Mouse (Mus musculus) heart, embryonic 15.5 days (tissue): Measurements from ENCODE around the gene Pkmyt1. TPM values are rescaled to one million over a fixed set of nuclear protein-coding genes. Genes with fewer than 3 reads are reported as not detected.

Experiments
- ATAC-seq: fragments of 200-750 bp; cut with Nextera tagmentation; replicated peaks from 2 replicates; pipeline ENCODE4 v1.8.0; 2017; ENCODE audit warnings: low read depth, moderate TSS enrichment; ENCODE audit not compliant: insufficient number of reproducible peaks, insufficient read depth, low FRiP score
- H3K27ac ChIP-seq: fragments of 300-500 bp; sonication (generic); 2 replicates; pipeline ENCODE4 v1.5.1; 2015; ENCODE audit warnings: mild to moderate bottlenecking, inconsistent platforms
- H3K27me3 ChIP-seq: fragments of 300-500 bp; sonication (generic); 2 replicates; pipeline ENCODE4 v1.6.1; 2015; ENCODE audit warnings: inconsistent platforms
- H3K36me3 ChIP-seq: fragments of 300-500 bp; sonication (generic); 2 replicates; pipeline ENCODE4 v1.6.1; 2015; ENCODE audit warnings: mild to moderate bottlenecking, inconsistent platforms
- H3K4me1 ChIP-seq: fragments of 300-500 bp; sonication (generic); replicated peaks from 2 replicates; pipeline ENCODE4 v1.6.1; 2015; ENCODE audit warnings: inconsistent platforms
- H3K4me2 ChIP-seq: fragments of 300-500 bp; sonication (generic); 2 replicates; pipeline ENCODE4 v1.6.1; 2015; ENCODE audit warnings: inconsistent platforms, mild to moderate bottlenecking, moderate library complexity
- H3K4me3 ChIP-seq: fragments of 300-500 bp; sonication (generic); 2 replicates; pipeline ENCODE4 v1.5.1; 2015; ENCODE audit warnings: mild to moderate bottlenecking, inconsistent platforms
- H3K9ac ChIP-seq: fragments of 300-500 bp; sonication (generic); 2 replicates; pipeline ENCODE4 v1.6.1; 2015; ENCODE audit warnings: mild to moderate bottlenecking, inconsistent platforms
- H3K9me3 ChIP-seq: fragments of 300-500 bp; sonication (generic); replicated peaks from 2 replicates; pipeline ENCODE4 v1.6.1; 2016; ENCODE audit warnings: inconsistent platforms
- WGBS: fragments of 180-500 bp; shearing (Covaris S2); methylation state at CpG from one replicate; pipeline ENCODE4 v1.1.7; 2015; ENCODE audit warnings: mixed read lengths; 5-methylcytosine and 5-hydroxymethylcytosine counted together
- polyA plus RNA-seq: library from polyadenylated mRNA; unstranded; fragments of >200 nt; fragmentation: Nextera tagmentation; extraction: Ambion mirVana; gene quantifications from 2 replicates; pipeline ENCODE4 v1.2.1, GENCODE M21; 2015

Pkmyt1 gene
- polyA plus RNA-seq, 1 experiment from 2014 or later = 22.4 TPM

DNA sequence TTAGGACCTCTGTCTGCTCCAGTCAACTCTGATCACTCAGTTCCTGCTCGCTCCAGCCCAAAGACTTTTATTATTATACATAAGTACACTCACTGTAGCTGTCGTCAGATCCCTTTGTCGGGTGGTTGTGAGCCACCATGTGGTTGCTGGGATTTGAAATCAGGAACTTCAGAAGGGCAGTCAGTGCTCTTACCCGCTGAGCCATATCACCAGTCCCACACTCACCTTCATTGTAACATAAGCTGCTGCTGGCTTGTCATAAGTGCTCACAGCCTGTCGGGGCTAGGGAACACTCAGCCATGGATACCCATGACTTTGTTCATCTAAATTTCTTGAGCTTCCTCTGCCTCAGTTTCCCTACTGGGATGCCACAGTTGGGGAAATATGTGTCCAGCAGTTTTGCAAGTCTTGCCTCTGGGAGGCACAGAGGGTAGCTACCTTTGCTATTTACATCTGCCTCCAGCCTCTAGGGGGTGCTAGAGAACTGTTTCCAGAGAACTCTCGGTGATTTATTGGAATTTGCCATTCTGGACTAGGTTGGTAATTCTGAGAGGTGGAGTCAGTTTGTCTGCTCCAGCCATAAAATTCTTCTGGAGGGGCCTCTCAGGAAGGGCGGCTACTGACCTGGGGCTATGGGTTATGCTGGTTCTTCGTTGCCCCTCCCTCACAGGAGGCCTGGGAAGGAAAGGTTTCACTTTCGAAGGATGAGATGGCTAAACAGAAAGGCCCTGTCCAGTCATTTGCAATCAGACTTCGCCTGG, 22.7 kb downstream of the Pkmyt1 start:
- Histone ChIP-seq H3K9ac (no peak overlapping the region), H3K36me3 (peaks cover 27% of the 10 kb centered on the region), H3K4me1 (peaks cover 23% of the 10 kb centered on the region), H3K9me3 (no peaks in the 10 kb centered on the region), H3K4me2 (peak overlapping the region; percentile 48), H3K27ac (no peak overlapping the region), H3K27me3 (peaks cover 45% of the 10 kb centered on the region), H3K4me3 (peak overlapping the region; percentile 31)
- 27% methylated on average over 10 of the region's 10 CpGs for WGBS
- ATAC-seq = no peak

DNA sequence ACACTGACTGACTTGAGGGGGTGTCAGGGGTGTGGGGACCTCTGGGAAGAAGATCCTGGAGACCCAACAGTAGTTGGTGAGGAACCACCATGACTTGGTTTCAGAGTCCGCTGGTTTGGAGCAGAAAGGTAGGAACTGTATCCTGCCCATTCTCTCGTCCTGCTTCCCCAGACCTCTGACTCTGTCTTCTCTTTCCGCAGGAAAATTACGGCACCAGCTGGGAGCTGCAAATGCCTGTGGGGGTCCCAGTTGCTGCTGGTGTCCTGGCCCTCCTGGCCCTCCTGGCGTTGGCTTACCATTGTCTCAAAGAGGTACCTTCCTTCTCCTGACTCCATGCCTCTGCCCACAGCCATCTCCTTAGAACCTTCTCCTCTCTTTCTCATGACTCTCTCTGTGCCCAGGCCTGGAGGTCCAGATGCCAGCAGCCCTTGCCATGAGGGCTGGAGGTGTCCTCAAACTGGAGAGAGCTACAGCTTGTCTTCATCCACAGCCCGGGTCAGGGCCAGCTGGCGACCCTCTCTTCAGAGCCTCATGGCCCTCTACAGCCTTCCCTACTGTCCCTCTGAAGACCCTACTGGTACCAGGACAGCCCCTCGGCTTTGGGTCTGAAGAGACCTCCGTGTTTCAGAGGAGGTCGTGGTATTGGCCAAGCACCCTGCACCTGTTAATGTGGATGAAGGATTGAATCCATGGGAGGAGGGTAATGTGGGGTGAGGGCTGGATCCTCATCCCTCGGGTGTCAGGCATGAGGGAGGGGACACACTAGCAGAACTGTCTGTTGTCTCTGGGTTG, 23.5 kb downstream of the Pkmyt1 start:
- peak overlapping the region; percentile 48 for H3K4me2 ChIP-seq
- no peak overlapping the region for H3K27ac ChIP-seq
- WGBS = 77% methylated on average over 11 of the region's 11 CpGs
- H3K4me3 ChIP-seq = peak overlapping the region; percentile 31
- H3K36me3 ChIP-seq = peaks cover 33% of the 10 kb centered on the region
- no peak overlapping the region for H3K9ac ChIP-seq
- peaks cover 21% of the 10 kb centered on the region for H3K4me1 ChIP-seq
- no peaks in the 10 kb centered on the region for H3K9me3 ChIP-seq
- peaks cover 37% of the 10 kb centered on the region for H3K27me3 ChIP-seq
- ATAC-seq = no peak

- H3K27me3 ChIP-seq = no peaks in the 10 kb centered on the region
- no peak overlapping the region; the same call in 1 of the 2 replicates for H3K4me2 ChIP-seq
- no peak overlapping the region for H3K4me3 ChIP-seq
- peaks cover 88% of the 10 kb centered on the region for H3K36me3 ChIP-seq
- H3K27ac ChIP-seq = no peak overlapping the region; the same call in 1 of the 2 replicates
- no peaks in the 10 kb centered on the region for H3K9me3 ChIP-seq
- no peak overlapping the region for H3K9ac ChIP-seq
- no peak for ATAC-seq
- WGBS = 80% methylated on average over 13 of the region's 13 CpGs
- no peaks in the 10 kb centered on the region for H3K4me1 ChIP-seq
These were observed 29.6 kb downstream of the Pkmyt1 start for GRCm38 (mm10) chr17:23755689-23756088.

DNA sequence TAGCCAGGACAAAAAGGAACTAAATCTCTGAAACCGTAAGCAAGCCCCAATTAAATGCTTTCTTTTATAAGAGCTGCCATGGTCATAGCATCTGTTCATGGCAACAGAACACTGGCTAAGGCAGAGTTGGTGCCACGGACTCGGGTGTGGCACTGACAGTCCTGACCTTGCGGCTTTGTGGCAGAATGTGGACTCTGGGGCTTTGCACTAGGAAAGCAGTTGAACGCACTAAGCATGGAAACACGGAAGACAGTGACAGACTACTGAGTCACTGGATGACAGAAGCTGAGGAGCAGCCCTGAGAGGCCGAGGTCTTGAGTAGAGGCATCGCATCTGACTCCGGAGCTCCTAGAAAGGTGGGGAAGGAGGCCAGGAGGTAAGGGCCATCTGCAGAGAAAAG, 31.4 kb downstream of the Pkmyt1 start:
- Histone ChIP-seq H3K4me2 (no peak overlapping the region), H3K4me1 (no peaks in the 10 kb centered on the region), H3K4me3 (no peak overlapping the region), H3K9ac (no peak overlapping the region), H3K27me3 (no peaks in the 10 kb centered on the region), H3K27ac (no peak overlapping the region), H3K36me3 (peaks cover 80% of the 10 kb centered on the region), H3K9me3 (no peaks in the 10 kb centered on the region)
- 95% methylated on average over 9 of the region's 9 CpGs for WGBS
- ATAC-seq = no peak

GRCm38 (mm10) chr17:23758801-23759200, 32.7 kb downstream of the Pkmyt1 start:
- no peak overlapping the region for H3K27ac ChIP-seq
- no peaks in the 10 kb centered on the region for H3K27me3 ChIP-seq
- no peak overlapping the region for H3K9ac ChIP-seq
- 87% methylated on average over 8 of the region's 8 CpGs for WGBS
- peaks cover 68% of the 10 kb centered on the region for H3K36me3 ChIP-seq
- no peak overlapping the region for H3K4me2 ChIP-seq
- no peaks in the 10 kb centered on the region for H3K4me1 ChIP-seq
- no peak for ATAC-seq
- H3K9me3 ChIP-seq = no peaks in the 10 kb centered on the region
- H3K4me3 ChIP-seq = no peak overlapping the region

- ATAC-seq = no peak
- H3K36me3 ChIP-seq = peaks cover 58% of the 10 kb centered on the region
- H3K27me3 ChIP-seq = no peaks in the 10 kb centered on the region
- H3K4me1 ChIP-seq = no peaks in the 10 kb centered on the region
- H3K9me3 ChIP-seq = no peaks in the 10 kb centered on the region
- H3K4me3 ChIP-seq = no peak overlapping the region
- H3K9ac ChIP-seq = no peak overlapping the region
- no peak overlapping the region for H3K27ac ChIP-seq
- WGBS = 93% methylated on average over 9 of the region's 9 CpGs
- H3K4me2 ChIP-seq = no peak overlapping the region
These were observed 34.1 kb downstream of the Pkmyt1 start for GRCm38 (mm10) chr17:23760231-23760630.

- no peaks in the 10 kb centered on the region for H3K4me1 ChIP-seq
- H3K36me3 ChIP-seq = peaks cover 48% of the 10 kb centered on the region
- H3K9me3 ChIP-seq = no peaks in the 10 kb centered on the region
- no peaks in the 10 kb centered on the region for H3K27me3 ChIP-seq
- H3K27ac ChIP-seq = no peak overlapping the region
- WGBS = 95% methylated on average over 3 of the region's 3 CpGs
- no peak overlapping the region for H3K4me3 ChIP-seq
- no peak for ATAC-seq
- H3K9ac ChIP-seq = no peak overlapping the region
- H3K4me2 ChIP-seq = no peak overlapping the region
These were observed 35.0 kb downstream of the Pkmyt1 start for GRCm38 (mm10) chr17:23761155-23761554.

- Histone ChIP-seq H3K4me3 (no peak overlapping the region), H3K9me3 (no peaks in the 10 kb centered on the region), H3K4me2 (no peak overlapping the region), H3K27ac (no peak overlapping the region), H3K36me3 (peaks cover 30% of the 10 kb centered on the region), H3K4me1 (no peaks in the 10 kb centered on the region), H3K27me3 (no peaks in the 10 kb centered on the region), H3K9ac (no peak overlapping the region)
- 87% methylated on average over 11 of the region's 11 CpGs for WGBS
- ATAC-seq = no peak
These were observed 36.8 kb downstream of the Pkmyt1 start for GRCm38 (mm10) chr17:23762976-23763375.

- Histone ChIP-seq H3K36me3 (no peaks in the 10 kb centered on the region), H3K4me2 (peak overlapping the region; percentile 72), H3K9ac (peak overlapping the region; percentile 93; the same call in 1 of the 2 replicates), H3K9me3 (no peaks in the 10 kb centered on the region), H3K4me1 (peaks cover 13% of the 10 kb centered on the region), H3K27ac (peak overlapping the region; percentile 85; the same call in 1 of the 2 replicates), H3K27me3 (no peaks in the 10 kb centered on the region), H3K4me3 (peak overlapping the region; percentile 93)
- ATAC-seq = no peak
- WGBS = 18% methylated on average over 2 of the region's 2 CpGs
These were observed 44.4 kb downstream of the Pkmyt1 start for GRCm38 (mm10) chr17:23770493-23770892.

DNA sequence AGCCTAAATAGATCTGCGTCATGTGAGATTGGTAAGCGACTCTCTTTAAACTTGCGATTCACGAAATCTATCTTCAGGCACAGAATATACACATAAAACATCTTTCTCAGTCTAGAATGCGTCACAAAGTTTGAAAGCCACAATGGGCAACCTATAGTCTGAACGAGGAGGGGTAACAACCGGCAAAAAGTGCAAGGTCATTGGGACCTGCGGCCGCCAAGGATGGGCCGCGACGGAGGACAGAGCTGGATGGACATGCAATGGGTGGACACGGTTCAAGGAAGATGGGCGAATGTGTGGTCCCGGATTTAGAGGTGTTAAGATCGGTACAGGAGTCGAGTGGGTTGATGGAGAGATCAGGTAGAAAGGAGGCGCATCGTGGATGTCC, 44.8 kb downstream of the Pkmyt1 start:
- peak overlapping the region; percentile 72 for H3K4me2 ChIP-seq
- H3K9ac ChIP-seq = peak overlapping the region; percentile 93
- no peak; the same call in 1 of the 2 replicates for ATAC-seq
- peak overlapping the region; percentile 85 for H3K27ac ChIP-seq
- H3K4me3 ChIP-seq = peak overlapping the region; percentile 93
- under 1% methylated on average over 19 of the region's 19 CpGs for WGBS
- peaks cover 13% of the 10 kb centered on the region for H3K4me1 ChIP-seq
- H3K9me3 ChIP-seq = no peaks in the 10 kb centered on the region
- H3K27me3 ChIP-seq = no peaks in the 10 kb centered on the region
- H3K36me3 ChIP-seq = no peaks in the 10 kb centered on the region

- H3K27me3 ChIP-seq = no peaks in the 10 kb centered on the region
These were observed 45.4 kb downstream of the Pkmyt1 start, which contains the start of gene Flywch1 for GRCm38 (mm10) chr17:23771284-23772218. Gene Flywch1 (minus strand): TSS chr17:23771602.

More at GRCm38 (mm10) chr17:23771284-23772218, 45.4 kb downstream of the Pkmyt1 start, which contains the start of gene Flywch1:
- peak; percentile 98 for ATAC-seq
- H3K9ac ChIP-seq = peak within 1 kb of the TSS; percentile 93
- H3K4me3 ChIP-seq = peak within 1 kb of the TSS; percentile 93
- peak within 1 kb of the TSS; percentile 85 for H3K27ac ChIP-seq
- no peaks in the 10 kb centered on the region for H3K9me3 ChIP-seq
- H3K4me2 ChIP-seq = peak within 1 kb of the TSS; percentile 72
- H3K36me3 ChIP-seq = no peaks in the 10 kb centered on the region
- WGBS = 4% methylated on average over 58 of the region's 58 CpGs
- H3K4me1 ChIP-seq = peaks cover 13% of the 10 kb centered on the region
